Mouse (Mus musculus) hindbrain, postnatal 0 days (tissue): Measurements from ENCODE around the gene Fbxl21. TPM values are rescaled to one million over a fixed set of nuclear protein-coding genes. Genes with fewer than 3 reads are reported as not detected.

Source experiments
- ATAC-seq: fragments of 200-750 bp; cut with Nextera tagmentation; 2 replicates; pipeline ENCODE4 v1.8.0; 2017; ENCODE audit warnings: mild to moderate bottlenecking, moderate TSS enrichment, moderate library complexity
- DNase-seq: peaks from one replicate; pipeline ENCODE4 v3.0.0-alpha.2; 2015; ENCODE audit warnings: low spot score
- H3K27ac ChIP-seq: fragments of 300-500 bp; sonication (generic); 2 replicates; pipeline ENCODE4 v1.5.1; 2014; ENCODE audit warnings: mild to moderate bottlenecking
- H3K27me3 ChIP-seq: fragments of 300-500 bp; sonication (generic); 2 replicates; pipeline ENCODE4 v1.6.1; 2014; ENCODE audit warnings: low read length, mixed read lengths; ENCODE audit not compliant: insufficient read depth
- H3K36me3 ChIP-seq: fragments of 300-500 bp; sonication (generic); 2 replicates; pipeline ENCODE4 v1.6.1; 2014; ENCODE audit warnings: low read length, mixed read lengths; ENCODE audit not compliant: insufficient read depth
- H3K4me1 ChIP-seq: fragments of 300-500 bp; sonication (generic); 2 replicates; pipeline ENCODE4 v1.6.1; 2014; ENCODE audit warnings: antibody characterized with exemption, low read length, mixed read lengths; ENCODE audit not compliant: insufficient read depth
- H3K4me2 ChIP-seq: fragments of 300-500 bp; sonication (generic); 2 replicates; pipeline ENCODE4 v1.6.1; 2014; ENCODE audit warnings: low read depth, mild to moderate bottlenecking, low read length, moderate library complexity, mixed read lengths
- H3K4me3 ChIP-seq: fragments of 300-500 bp; sonication (generic); 2 replicates; pipeline ENCODE4 v1.5.1; 2014; ENCODE audit warnings: low read length
- H3K9ac ChIP-seq: fragments of 300-500 bp; sonication (generic); replicated peaks from 2 replicates; pipeline ENCODE4 v1.6.1; 2014; ENCODE audit warnings: mild to moderate bottlenecking, low read length, moderate library complexity, mixed read lengths
- H3K9me3 ChIP-seq: fragments of 300-500 bp; sonication (generic); 2 replicates; pipeline ENCODE4 v1.6.1; 2016; ENCODE audit warnings: low read length, mixed read lengths
- CTCF ChIP-seq: IDR thresholded peaks from 2 replicates; pipeline ENCODE4 v1.5.1; 2016; ENCODE audit warnings: antibody characterized with exemption, control low read depth, low read depth
- WGBS: fragments of 180-500 bp; shearing (Covaris S2); extraction: QIAGEN DNeasy Blood & Tissue Kit; methylation state at CpG from one replicate; pipeline ENCODE4 v1.1.7; 2014; 5-methylcytosine and 5-hydroxymethylcytosine counted together
- polyA plus RNA-seq: library from polyadenylated mRNA; unstranded; fragments of >200 nt; fragmentation: Nextera tagmentation; extraction: Ambion mirVana; gene quantifications from 2 replicates; pipeline ENCODE4 v1.2.1, GENCODE M21; 2015
- total RNA-seq: library from RNA; depleted of rRNA; stranded (reverse); fragments of >200 nt; gene quantifications from 2 replicates; pipeline ENCODE4 v1.2.3, GENCODE M21; 2014

Fbxl21 gene
- total and polyA plus RNA-seq, 2 experiments from 2014 or later = 5.6 to 6.1 TPM

DNA sequence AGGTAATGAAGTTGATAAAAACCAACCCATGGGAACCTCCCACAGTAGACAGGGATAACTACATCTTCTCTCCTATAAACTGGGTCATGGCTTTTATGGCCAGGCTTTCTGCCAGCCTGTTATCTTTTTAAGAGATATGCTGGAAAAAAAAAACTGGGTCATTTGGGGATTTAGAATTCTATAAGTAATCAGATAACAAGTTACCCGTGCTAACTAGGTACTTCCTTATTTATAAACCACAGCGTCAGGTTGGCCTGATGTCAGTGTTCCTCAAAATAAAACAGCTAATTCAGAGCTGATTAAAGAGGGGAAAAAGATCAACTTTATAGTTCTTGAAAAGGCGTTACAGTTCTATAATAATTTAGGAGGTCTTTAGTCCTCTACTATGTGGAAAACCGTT, 6.8 kb downstream of the Fbxl21 start:
- no peak overlapping the region for H3K9ac ChIP-seq
- no peaks in the 10 kb centered on the region for H3K9me3 ChIP-seq
- DNase-seq (no peak), ATAC-seq (no peak)
- H3K27ac ChIP-seq = no peak overlapping the region
- H3K27me3 ChIP-seq = no peaks in the 10 kb centered on the region
- H3K4me3 ChIP-seq = no peak overlapping the region
- TF ChIP-seq CTCF = no peak
- no peaks in the 10 kb centered on the region for H3K4me1 ChIP-seq
- no peaks in the 10 kb centered on the region for H3K36me3 ChIP-seq
- WGBS = 79% methylated on average over 4 of the region's 4 CpGs
- no peak overlapping the region for H3K4me2 ChIP-seq

- Histone ChIP-seq H3K4me2 (no peak overlapping the region), H3K4me1 (no peaks in the 10 kb centered on the region), H3K27me3 (no peaks in the 10 kb centered on the region), H3K4me3 (no peak overlapping the region), H3K9ac (no peak overlapping the region), H3K36me3 (no peaks in the 10 kb centered on the region), H3K9me3 (no peaks in the 10 kb centered on the region), H3K27ac (no peak overlapping the region)
- WGBS = 60% methylated on average over 8 of the region's 8 CpGs
- no peak for TF ChIP-seq CTCF
- no peak for ATAC-seq
- DNase-seq = no peak
Measured at GRCm38 (mm10) chr13:56529685-56530084, 7.4 kb downstream of the Fbxl21 start.

GRCm38 (mm10) chr13:56534931-56535330, 12.7 kb downstream of the Fbxl21 start:
- 91% methylated on average over 5 of the region's 5 CpGs for WGBS
- Histone ChIP-seq H3K4me3 (no peak overlapping the region), H3K27me3 (no peaks in the 10 kb centered on the region), H3K36me3 (no peaks in the 10 kb centered on the region), H3K27ac (no peak overlapping the region), H3K4me1 (no peaks in the 10 kb centered on the region), H3K9ac (no peak overlapping the region), H3K9me3 (no peaks in the 10 kb centered on the region), H3K4me2 (no peak overlapping the region)
- DNase-seq = no peak
- ATAC-seq = no peak
- no peak for TF ChIP-seq CTCF

DNA sequence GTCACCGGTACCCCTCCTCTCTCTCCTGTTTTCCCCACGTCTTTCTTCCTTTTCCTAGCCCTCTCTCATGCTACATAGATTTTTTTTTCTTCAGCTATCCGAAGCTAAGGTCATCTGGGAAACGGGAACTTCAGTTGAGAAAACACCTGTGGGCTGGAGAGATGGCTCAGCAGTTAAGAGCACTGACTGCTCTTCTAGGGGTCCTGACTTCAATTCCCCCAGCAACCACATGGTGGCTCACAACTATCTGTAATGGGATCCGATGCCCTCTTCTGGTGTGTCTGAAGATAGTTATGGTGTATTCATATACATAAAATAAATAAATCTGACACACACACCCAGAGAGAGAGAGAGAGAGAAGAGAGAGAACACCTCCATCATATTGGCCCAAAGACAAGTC, 13.3 kb downstream of the Fbxl21 start:
- Histone ChIP-seq H3K4me2 (no peak overlapping the region), H3K4me3 (no peak overlapping the region), H3K27ac (no peak overlapping the region), H3K9ac (no peak overlapping the region), H3K4me1 (no peaks in the 10 kb centered on the region), H3K36me3 (no peaks in the 10 kb centered on the region), H3K9me3 (no peaks in the 10 kb centered on the region), H3K27me3 (no peaks in the 10 kb centered on the region)
- 71% methylated on average over 5 of the region's 5 CpGs for WGBS
- ATAC-seq (no peak), DNase-seq (no peak)
- no peak for TF ChIP-seq CTCF

DNA sequence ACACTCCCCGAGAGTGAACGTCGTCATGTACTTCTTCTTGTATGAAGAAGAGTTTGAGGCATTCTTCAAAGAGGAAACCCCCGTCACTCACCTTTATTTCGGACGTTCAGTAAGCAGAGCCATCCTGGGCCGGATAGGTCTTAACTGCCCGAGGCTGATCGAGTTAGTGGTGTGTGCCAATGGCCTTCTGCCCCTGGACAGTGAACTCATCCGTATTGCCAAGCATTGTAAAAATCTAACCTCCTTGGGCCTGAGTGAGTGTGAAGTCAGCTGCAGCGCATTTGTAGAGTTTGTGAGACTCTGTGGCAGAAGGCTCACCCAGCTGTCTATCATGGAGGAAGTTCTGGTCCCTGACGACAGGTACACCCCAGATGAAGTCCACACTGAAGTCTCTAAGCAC, 14.8 kb downstream of the Fbxl21 start:
- DNase-seq = no peak
- no peak for ATAC-seq
- no peak for TF ChIP-seq CTCF

DNA sequence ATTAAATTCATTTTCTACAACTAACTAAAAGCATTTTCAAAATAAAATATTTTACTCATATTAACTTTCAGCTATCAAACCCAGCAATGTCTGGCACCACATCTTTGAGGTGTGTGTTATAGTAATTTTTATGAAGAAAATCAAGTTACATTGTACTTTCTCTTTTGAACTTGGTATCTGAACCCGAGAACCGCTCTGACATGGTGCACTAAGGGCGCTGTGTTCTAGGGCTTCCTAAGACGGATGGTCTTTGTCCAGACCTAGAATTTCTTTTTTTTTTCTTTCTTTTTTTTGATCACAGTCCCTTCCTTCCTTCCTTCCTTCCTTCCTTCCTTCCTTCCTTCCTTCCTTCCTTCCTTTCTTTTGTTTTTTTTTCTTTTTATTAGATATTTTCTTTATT, 17.6 kb downstream of the Fbxl21 start:
- H3K9ac ChIP-seq = no peak overlapping the region
- no peak for TF ChIP-seq CTCF
- no peak overlapping the region for H3K27ac ChIP-seq
- H3K4me3 ChIP-seq = no peak overlapping the region
- 96% methylated on average over 4 of the region's 4 CpGs for WGBS
- ATAC-seq (no peak), DNase-seq (no peak)
- H3K9me3 ChIP-seq = no peaks in the 10 kb centered on the region
- no peaks in the 10 kb centered on the region for H3K27me3 ChIP-seq
- no peaks in the 10 kb centered on the region for H3K4me1 ChIP-seq
- H3K36me3 ChIP-seq = no peaks in the 10 kb centered on the region
- H3K4me2 ChIP-seq = no peak overlapping the region

More for the DNA sequence above, 14.8 kb downstream of the Fbxl21 start:
- no peak overlapping the region for H3K4me2 ChIP-seq
- H3K36me3 ChIP-seq = no peaks in the 10 kb centered on the region
- H3K27ac ChIP-seq = no peak overlapping the region
- WGBS = 88% methylated on average over 12 of the region's 12 CpGs
- no peaks in the 10 kb centered on the region for H3K4me1 ChIP-seq
- no peaks in the 10 kb centered on the region for H3K9me3 ChIP-seq
- H3K27me3 ChIP-seq = no peaks in the 10 kb centered on the region
- H3K4me3 ChIP-seq = no peak overlapping the region
- H3K9ac ChIP-seq = no peak overlapping the region

DNA sequence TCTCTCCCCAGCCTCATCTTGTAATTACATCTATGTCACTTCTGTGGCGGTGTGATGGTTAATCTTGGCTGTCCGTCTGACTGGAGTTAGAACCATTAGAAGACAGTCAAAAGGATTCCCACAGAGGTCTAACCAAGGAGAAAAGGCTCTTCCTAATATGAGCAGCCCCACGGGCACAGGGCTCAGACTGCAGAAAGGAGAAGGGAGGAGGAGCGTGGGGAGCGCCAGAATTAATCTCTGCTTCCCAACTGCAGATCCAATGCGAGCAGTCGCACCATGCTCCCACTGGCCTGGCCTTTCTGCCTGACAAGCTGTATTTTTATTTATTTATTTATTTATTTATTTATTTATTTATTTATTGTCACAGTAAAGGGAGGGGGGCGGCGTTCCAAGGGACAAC, 21.5 kb downstream of the Fbxl21 start:
- no peak for ATAC-seq
- WGBS = 66% methylated on average over 9 of the region's 9 CpGs
- Histone ChIP-seq H3K4me3 (no peak overlapping the region), H3K9me3 (no peaks in the 10 kb centered on the region), H3K27ac (no peak overlapping the region), H3K36me3 (no peaks in the 10 kb centered on the region), H3K4me1 (no peaks in the 10 kb centered on the region), H3K4me2 (no peak overlapping the region), H3K27me3 (no peaks in the 10 kb centered on the region), H3K9ac (no peak overlapping the region)
- TF ChIP-seq CTCF = no peak
- DNase-seq = no peak
